Mouse (Mus musculus) liver, embryonic 14.5 days (tissue): ENCODE measurements around the gene Nmnat2. TPM values are rescaled to one million over a fixed set of nuclear protein-coding genes. Genes with fewer than 3 reads are reported as not detected.

Experiments
- ATAC-seq: fragments of 200-750 bp; cut with Nextera tagmentation; 2 replicates; pipeline ENCODE4 v1.8.0; 2017; ENCODE audit warnings: moderate number of reproducible peaks, mild to moderate bottlenecking, moderate library complexity; ENCODE audit not compliant: insufficient read depth
- DNase-seq, 3 experiments: peaks; one replicate each; pipeline ENCODE4 v3.0.0-alpha.2; 2012 to 2013; ENCODE audit warnings: low read depth in 3 of 3, low spot score in 3 of 3
- H3K27ac ChIP-seq: fragments of 300-500 bp; sonication (generic); 2 replicates; pipeline ENCODE4 v1.5.1; 2014; ENCODE audit warnings: moderate library complexity, mild to moderate bottlenecking, control low read depth, inconsistent platforms
- H3K27me3 ChIP-seq: fragments of 300-500 bp; sonication (generic); 2 replicates; pipeline ENCODE4 v1.6.1; 2014; ENCODE audit warnings: mild to moderate bottlenecking, low read length, moderate library complexity; ENCODE audit not compliant: control insufficient read depth, insufficient read depth
- H3K36me3 ChIP-seq: fragments of 300-500 bp; sonication (generic); replicated peaks from 2 replicates; pipeline ENCODE4 v1.6.1; 2014; ENCODE audit warnings: low read depth; ENCODE audit not compliant: control insufficient read depth, insufficient read depth
- H3K4me1 ChIP-seq, 2 experiments: fragments of 200-500 bp in 1 of 2; fragments of 300-500 bp in 1 of 2; sonication (generic) in 1 of 2; replicated peaks; 2 replicates each; pipeline ENCODE4 v1.6.1; 2012 to 2014; ENCODE audit warnings: antibody characterized with exemption in 1 of 2, inconsistent platforms in 1 of 2, low read length in 1 of 2; ENCODE audit not compliant: control insufficient read depth in 2 of 2, insufficient read depth in 2 of 2
- H3K4me2 ChIP-seq: fragments of 300-500 bp; sonication (generic); 2 replicates; pipeline ENCODE4 v1.6.1; 2014; ENCODE audit warnings: low read depth, mild to moderate bottlenecking, control low read depth, moderate library complexity
- H3K4me3 ChIP-seq, 2 experiments: fragments of 200-500 bp in 1 of 2; fragments of 300-500 bp in 1 of 2; sonication (generic) in 1 of 2; 2 replicates each; pipeline ENCODE4 v1.5.1; 2012 to 2014; ENCODE audit warnings: low read depth in 2 of 2, low read length in 2 of 2, mild to moderate bottlenecking in 2 of 2, control low read depth in 1 of 2, inconsistent platforms in 1 of 2, moderate library complexity in 1 of 2; ENCODE audit not compliant: insufficient read depth in 1 of 2
- H3K9ac ChIP-seq: fragments of 300-500 bp; sonication (generic); replicated peaks from 2 replicates; pipeline ENCODE4 v1.6.1; 2014; ENCODE audit warnings: mild to moderate bottlenecking, control low read depth, moderate library complexity
- H3K9me3 ChIP-seq: fragments of 300-500 bp; sonication (generic); 2 replicates; pipeline ENCODE4 v1.6.1; 2016; ENCODE audit warnings: low read length, mixed read lengths; ENCODE audit not compliant: control insufficient read depth
- CTCF ChIP-seq: IDR thresholded peaks from 2 replicates; pipeline ENCODE4 v1.5.1; 2016; ENCODE audit warnings: antibody characterized with exemption, low read depth, control low read depth
- EP300 ChIP-seq: IDR thresholded peaks from 2 replicates; pipeline ENCODE4 v1.6.1; 2016; ENCODE audit warnings: antibody characterized with exemption, low read depth
- WGBS: fragments of 180-500 bp; shearing (Covaris S2); extraction: QIAGEN DNeasy Blood & Tissue Kit; methylation state at CpG from one replicate; pipeline ENCODE4 v1.1.7; 2014; ENCODE audit not compliant: insufficient replicate concordance; 5-methylcytosine and 5-hydroxymethylcytosine counted together
- polyA plus RNA-seq, 2 experiments: library from polyadenylated mRNA; depleted of rRNA in 1 of 2; stranded (reverse) in 1 of 2; unstranded in 1 of 2; fragments of >200 nt; fragmentation: Nextera tagmentation in 1 of 2; extraction: Ambion mirVana in 1 of 2; gene quantifications; 2 replicates each; pipeline versions ENCODE4 v1.2.1 to v1.2.3; 2012 to 2014

Nmnat2 gene
- polyA plus RNA-seq, 2 experiments = 0.02 to 0.09 TPM

- TF ChIP-seq CTCF (no peak), EP300 (no peak)
- Histone ChIP-seq H3K4me1 (no peaks in the 10 kb centered on the region), H3K27me3 (no peaks in the 10 kb centered on the region; the same call in 1 of the 2 replicates), H3K36me3 (no peaks in the 10 kb centered on the region), H3K9ac (no peak overlapping the region), H3K4me2 (no peak overlapping the region), H3K27ac (no peak overlapping the region), H3K4me3 (no peak overlapping the region), H3K9me3 (no peaks in the 10 kb centered on the region)
- DNase-seq (no peak), ATAC-seq (no peak)
- WGBS = 40% methylated on average over 9 of the region's 9 CpGs
Measured at GRCm38 (mm10) chr1:153091438-153092236, 136.8 kb downstream of the Nmnat2 start.

GRCm38 (mm10) chr1:153092237-153092975 is 137.6 kb downstream of the Nmnat2 start:
- Histone ChIP-seq H3K4me1 (no peaks in the 10 kb centered on the region), H3K27me3 (no peaks in the 10 kb centered on the region; the same call in 1 of the 2 replicates), H3K4me3 (no peak overlapping the region), H3K9ac (no peak overlapping the region), H3K36me3 (no peaks in the 10 kb centered on the region), H3K27ac (no peak overlapping the region), H3K4me2 (no peak overlapping the region), H3K9me3 (no peaks in the 10 kb centered on the region)
- ATAC-seq (no peak), DNase-seq (peak; percentile 17 to 28 (median 19))
- 35% methylated on average over 5 of the region's 5 CpGs for WGBS
- TF ChIP-seq EP300 (no peak), CTCF (peak; percentile 57)

- no peak for TF ChIP-seq EP300
- TF ChIP-seq CTCF = no peak
- H3K9me3 ChIP-seq = no peaks in the 10 kb centered on the region
- no peak overlapping the region for H3K4me2 ChIP-seq
- H3K36me3 ChIP-seq = no peaks in the 10 kb centered on the region
- H3K27ac ChIP-seq = no peak overlapping the region
- DNase-seq = no peak
- 38% methylated on average over 5 of the region's 5 CpGs for WGBS
- no peaks in the 10 kb centered on the region for H3K4me1 ChIP-seq
- H3K27me3 ChIP-seq = no peaks in the 10 kb centered on the region; the same call in 1 of the 2 replicates
- no peak overlapping the region for H3K9ac ChIP-seq
- ATAC-seq = no peak
- H3K4me3 ChIP-seq = no peak overlapping the region
Measured at GRCm38 (mm10) chr1:153093172-153093571, 138.4 kb downstream of the Nmnat2 start.

GRCm38 (mm10) chr1:153093581-153093980 is 138.8 kb downstream of the Nmnat2 start:
- WGBS = 44% methylated on average over 4 of the region's 4 CpGs
- TF ChIP-seq EP300 (no peak), CTCF (no peak)

More at GRCm38 (mm10) chr1:153093581-153093980, 138.8 kb downstream of the Nmnat2 start:
- Histone ChIP-seq H3K27ac (no peak overlapping the region), H3K4me3 (no peak overlapping the region), H3K36me3 (no peaks in the 10 kb centered on the region), H3K9ac (no peak overlapping the region), H3K27me3 (no peaks in the 10 kb centered on the region; the same call in 1 of the 2 replicates), H3K4me2 (no peak overlapping the region), H3K4me1 (no peaks in the 10 kb centered on the region), H3K9me3 (no peaks in the 10 kb centered on the region)
- DNase-seq = no peak
- no peak for ATAC-seq
